Mouse (Mus musculus) ES-E14 (cell line): ENCODE measurements around the gene Scarf1. TPM values are rescaled to one million over a fixed set of nuclear protein-coding genes. Genes with fewer than 3 reads are reported as not detected.

Experiments used
- DNase-seq: peaks from one replicate; pipeline ENCODE4 v3.0.0-alpha.2; 2013; ENCODE audit warnings: low read depth, low spot score
- H3K27ac ChIP-seq: 2 replicates; pipeline ENCODE4 v1.5.1; 2012; ENCODE audit warnings: low read depth, mild to moderate bottlenecking, low read length, moderate library complexity, mixed read lengths; ENCODE audit not compliant: poor library complexity, insufficient read depth, severe bottlenecking
- H3K36me3 ChIP-seq: 2 replicates; pipeline ENCODE4 v1.6.1; 2012; ENCODE audit warnings: mild to moderate bottlenecking, low read length, moderate library complexity, mixed read lengths; ENCODE audit not compliant: control insufficient read depth, poor library complexity, insufficient read depth, severe bottlenecking
- H3K4me1 ChIP-seq, 2 experiments: fragments of 150-350 bp in 1 of 2; sonication (generic) in 1 of 2; 2 replicates each; pipeline ENCODE4 v1.6.1; 2012; ENCODE audit warnings: low read length in 2 of 2, mild to moderate bottlenecking in 1 of 2, mixed read lengths in 1 of 2; ENCODE audit not compliant: control insufficient read depth in 2 of 2, insufficient read depth in 2 of 2, poor library complexity in 1 of 2
- H3K4me3 ChIP-seq, 2 experiments: fragments of 150-350 bp in 1 of 2; sonication (generic) in 1 of 2; 2 replicates each; pipeline ENCODE4 v1.5.1; 2012; ENCODE audit warnings: low read length in 2 of 2, low read depth in 1 of 2, mild to moderate bottlenecking in 1 of 2, mixed read lengths in 1 of 2; ENCODE audit not compliant: insufficient read depth in 1 of 2, poor library complexity in 1 of 2, severe bottlenecking in 1 of 2
- H3K9ac ChIP-seq: 2 replicates; pipeline ENCODE4 v1.6.1; 2012; ENCODE audit warnings: low read depth, mild to moderate bottlenecking, low read length, mixed read lengths; ENCODE audit not compliant: poor library complexity, insufficient read depth, severe bottlenecking
- H3K9me3 ChIP-seq: fragments of 150-350 bp; sonication (generic); 2 replicates; pipeline ENCODE4 v1.6.1; 2012; ENCODE audit warnings: low read depth, mild to moderate bottlenecking, low read length; ENCODE audit not compliant: control insufficient read depth, insufficient read depth
- CHD2 ChIP-seq: IDR thresholded peaks from 2 replicates; pipeline ENCODE4 v1.6.1; 2014; ENCODE audit warnings: mild to moderate bottlenecking, low read depth, low read length, inconsistent platforms
- HCFC1 ChIP-seq: IDR thresholded peaks from 2 replicates; pipeline ENCODE4 v1.6.1; 2012; ENCODE audit warnings: low read length, inconsistent platforms, borderline replicate concordance; ENCODE audit not compliant: insufficient read depth
- MAFK ChIP-seq: IDR thresholded peaks from 2 replicates; pipeline ENCODE4 v1.6.1; 2014; ENCODE audit warnings: mild to moderate bottlenecking, low read depth, low read length, inconsistent platforms; ENCODE audit not compliant: insufficient read depth
- ZC3H11A ChIP-seq: IDR thresholded peaks from 2 replicates; pipeline ENCODE4 v1.6.1; 2012; ENCODE audit warnings: low read depth, mild to moderate bottlenecking, inconsistent platforms, low read length, borderline replicate concordance
- ZNF384 ChIP-seq: IDR thresholded peaks from 2 replicates; pipeline ENCODE4 v1.6.1; 2012; ENCODE audit warnings: low read depth, low read length, inconsistent platforms
- in situ Hi-C, 2 experiments: fragments of 600-800 bp; cut with MboI; formaldehyde crosslinking; loops; one replicate each; pipeline ENCODE4 v1.15.1; 2025; ENCODE audit warnings: low sequenced_read_pairs in 2 of 2, inconsistent platforms in 1 of 2; ENCODE audit not compliant: unreplicated experiment in 2 of 2
- total RNA-seq: library from RNA; depleted of rRNA; stranded (reverse); fragments of 300-350 nt; gene quantifications from 2 replicates; pipeline ENCODE4 v1.2.3, GENCODE M21; 2012

Gene Scarf1
- total RNA-seq, 1 experiment: 3.1 TPM

- Histone ChIP-seq H3K9me3 (no peaks in the 10 kb centered on the region), H3K4me1 (peaks cover 0 to under 1% of the 10 kb centered on the region in 2 experiments; a peak in 1 of 4 replicates), H3K36me3 (peaks cover 6% of the 10 kb centered on the region; the same call in 1 of the 2 replicates), H3K9ac (no peak overlapping the region), H3K27ac (no peak overlapping the region), H3K4me3 (no peak overlapping the region; a peak in 1 of 4 replicates)
- in situ Hi-C loops: no loop called here
- DNase-seq: no peak
- TF ChIP-seq ZNF384: no peak
Measured at GRCm38 (mm10) chr11:75540209-75540608, 26.9 kb downstream of the Scarf1 start.

GRCm38 (mm10) chr11:75540710-75541581 is 27.6 kb downstream of the Scarf1 start:
- Histone ChIP-seq H3K4me3 (no peak overlapping the region), H3K9ac (no peak overlapping the region), H3K36me3 (peaks cover 6% of the 10 kb centered on the region; the same call in 1 of the 2 replicates), H3K4me1 (no peaks in the 10 kb centered on the region), H3K27ac (no peak overlapping the region), H3K9me3 (no peaks in the 10 kb centered on the region)
- in situ Hi-C loops: no loop called here
- no peak for DNase-seq
- TF ChIP-seq CHD2: no peak
- no peak for TF ChIP-seq MAFK
- no peak for TF ChIP-seq HCFC1

GRCm38 (mm10) chr11:75544713-75545112 is 31.4 kb downstream of the Scarf1 start:
- H3K9ac ChIP-seq: no peak overlapping the region
- no peak for TF ChIP-seq CHD2
- H3K27ac ChIP-seq: no peak overlapping the region
- H3K36me3 ChIP-seq: peaks cover 6% of the 10 kb centered on the region; the same call in 1 of the 2 replicates
- in situ Hi-C loops: no loop called here
- no peaks in the 10 kb centered on the region for H3K4me1 ChIP-seq
- no peak overlapping the region for H3K4me3 ChIP-seq
- H3K9me3 ChIP-seq: no peaks in the 10 kb centered on the region
- no peak for DNase-seq

GRCm38 (mm10) chr11:75546057-75546456 is 32.7 kb downstream of the Scarf1 start:
- Histone ChIP-seq H3K4me3 (no peak overlapping the region), H3K36me3 (peaks cover 2% of the 10 kb centered on the region; the same call in 1 of the 2 replicates), H3K9me3 (no peaks in the 10 kb centered on the region), H3K9ac (no peak overlapping the region), H3K4me1 (no peaks in the 10 kb centered on the region), H3K27ac (no peak overlapping the region)
- TF ChIP-seq ZC3H11A: no peak
- in situ Hi-C loops: no loop called here
- DNase-seq: no peak

GRCm38 (mm10) chr11:75549658-75550111 is 36.3 kb downstream of the Scarf1 start:
- Histone ChIP-seq H3K4me3 (no peak overlapping the region), H3K9me3 (no peaks in the 10 kb centered on the region), H3K36me3 (peaks cover under 1% of the 10 kb centered on the region; the same call in 1 of the 2 replicates), H3K27ac (no peak overlapping the region), H3K4me1 (peaks cover 4% of the 10 kb centered on the region in 2 experiments; a peak in 2 of 4 replicates), H3K9ac (no peak overlapping the region)
- DNase-seq: no peak
- in situ Hi-C loops: no loop called here
- TF ChIP-seq ZNF384 (no peak), MAFK (no peak), HCFC1 (no peak), CHD2 (no peak), ZC3H11A (no peak)
